Mouse (Mus musculus): ENCODE measurements around the gene Polr1a. TPM values are rescaled to one million over a fixed set of nuclear protein-coding genes. Genes with fewer than 3 reads are reported as not detected.
A peak's percentile ranks its signal among the peaks of the same experiment; 100 is the strongest.

Gene Polr1a
- 13.0 and 13.5 TPM in 2 replicates for polyA plus RNA-seq (2015; fragmentation: Nextera tagmentation; extraction: Ambion mirVana)

GRCm38 (mm10) chr6:71908481-71909381, at the start of gene Polr1a, which contains the start of gene Ptcd3:
Polr1a (plus strand) TSS chr6:71909053.
Ptcd3 (minus strand) TSS chr6:71908750.
- peak within 1 kb of the TSS; percentile 76 for H3K4me3 ChIP-seq (replicated peaks)
- peak within 1 kb of the TSS; percentile 66 for H3K27ac ChIP-seq (replicated peaks)
- H3K9me3 ChIP-seq (replicated peaks): no peaks in the 10 kb centered on the region
- H3K9ac ChIP-seq: peak within 1 kb of the TSS; percentile 64
- peaks cover 30% of the 10 kb centered on the region for H3K36me3 ChIP-seq (replicated peaks)
- under 1% methylated on average over 58 of the region's 58 CpGs for WGBS (ENCODE audit: insufficient replicate concordance)
- H3K4me1 ChIP-seq (replicated peaks): peaks cover 42% of the 10 kb centered on the region
- H3K4me2 ChIP-seq: peak within 1 kb of the TSS; percentile 77
- peak; percentile 73 for ATAC-seq (ENCODE audit: insufficient read depth)
- H3K27me3 ChIP-seq: no peaks in the 10 kb centered on the region

- Histone ChIP-seq H3K4me1 (replicated peaks) (no peaks in the 10 kb centered on the region), H3K9ac (no peak overlapping the region), H3K4me3 (replicated peaks) (no peak overlapping the region), H3K4me2 (no peak overlapping the region), H3K9me3 (replicated peaks) (no peaks in the 10 kb centered on the region), H3K27ac (replicated peaks) (no peak overlapping the region), H3K36me3 (replicated peaks) (peaks cover 86% of the 10 kb centered on the region), H3K27me3 (no peaks in the 10 kb centered on the region)
- WGBS (ENCODE audit: insufficient replicate concordance): 79% methylated on average over 2 of the region's 2 CpGs
- ATAC-seq (ENCODE audit: insufficient read depth): no peak
These were observed 41.1 kb upstream of the Polr1a start for GRCm38 (mm10) chr6:71867751-71868150.

GRCm38 (mm10) chr6:71868809-71869208, 40.0 kb upstream of the Polr1a start:
- Histone ChIP-seq H3K36me3 (replicated peaks) (peaks cover 85% of the 10 kb centered on the region), H3K9me3 (replicated peaks) (no peaks in the 10 kb centered on the region), H3K4me2 (no peak overlapping the region), H3K27ac (replicated peaks) (no peak overlapping the region), H3K27me3 (no peaks in the 10 kb centered on the region), H3K9ac (no peak overlapping the region), H3K4me3 (replicated peaks) (no peak overlapping the region), H3K4me1 (replicated peaks) (no peaks in the 10 kb centered on the region)
- 73% methylated on average over 1 of the region's 1 CpGs for WGBS (ENCODE audit: insufficient replicate concordance)
- no peak for ATAC-seq (ENCODE audit: insufficient read depth)

GRCm38 (mm10) chr6:71871396-71871795, 37.5 kb upstream of the Polr1a start:
- H3K36me3 ChIP-seq (replicated peaks): peaks cover 88% of the 10 kb centered on the region
- H3K27me3 ChIP-seq: no peaks in the 10 kb centered on the region
- no peak overlapping the region for H3K27ac ChIP-seq (replicated peaks)
- H3K4me2 ChIP-seq: no peak overlapping the region
- H3K9ac ChIP-seq: no peak overlapping the region
- no peak overlapping the region for H3K4me3 ChIP-seq (replicated peaks)
- 63% methylated on average over 9 of the region's 9 CpGs for WGBS (ENCODE audit: insufficient replicate concordance)
- no peaks in the 10 kb centered on the region for H3K9me3 ChIP-seq (replicated peaks)
- H3K4me1 ChIP-seq (replicated peaks): no peaks in the 10 kb centered on the region
- ATAC-seq (ENCODE audit: insufficient read depth): no peak

- H3K36me3 ChIP-seq (replicated peaks): peaks cover 81% of the 10 kb centered on the region
These were observed 30.7 kb upstream of the Polr1a start for GRCm38 (mm10) chr6:71877965-71878760.

GRCm38 (mm10) chr6:71893263-71893662, 15.6 kb upstream of the Polr1a start:
- H3K27me3 ChIP-seq: no peaks in the 10 kb centered on the region
- no peak overlapping the region for H3K9ac ChIP-seq
- ATAC-seq (ENCODE audit: insufficient read depth): no peak
- no peak overlapping the region for H3K27ac ChIP-seq (replicated peaks)
- 67% methylated on average over 4 of the region's 4 CpGs for WGBS (ENCODE audit: insufficient replicate concordance)
- no peaks in the 10 kb centered on the region for H3K4me1 ChIP-seq (replicated peaks)
- no peaks in the 10 kb centered on the region for H3K9me3 ChIP-seq (replicated peaks)
- peaks cover 93% of the 10 kb centered on the region for H3K36me3 ChIP-seq (replicated peaks)
- H3K4me2 ChIP-seq: no peak overlapping the region
- H3K4me3 ChIP-seq (replicated peaks): no peak overlapping the region

More at GRCm38 (mm10) chr6:71877965-71878760, 30.7 kb upstream of the Polr1a start:
- H3K27me3 ChIP-seq: no peaks in the 10 kb centered on the region
- no peaks in the 10 kb centered on the region for H3K9me3 ChIP-seq (replicated peaks)
- 76% methylated on average over 3 of the region's 3 CpGs for WGBS (ENCODE audit: insufficient replicate concordance)
- no peak overlapping the region for H3K4me3 ChIP-seq (replicated peaks)
- no peak overlapping the region for H3K27ac ChIP-seq (replicated peaks)
- H3K4me2 ChIP-seq: no peak overlapping the region
- H3K4me1 ChIP-seq (replicated peaks): no peaks in the 10 kb centered on the region
- no peak overlapping the region for H3K9ac ChIP-seq
- no peak for ATAC-seq (ENCODE audit: insufficient read depth)

- Histone ChIP-seq H3K27me3 (no peaks in the 10 kb centered on the region), H3K4me3 (replicated peaks) (peak overlapping the region; percentile 76), H3K27ac (replicated peaks) (no peak overlapping the region), H3K9ac (peak overlapping the region; percentile 64), H3K9me3 (replicated peaks) (no peaks in the 10 kb centered on the region), H3K4me1 (replicated peaks) (peaks cover 42% of the 10 kb centered on the region), H3K36me3 (replicated peaks) (peaks cover 32% of the 10 kb centered on the region), H3K4me2 (peak overlapping the region; percentile 77)
- 1% methylated on average over 4 of the region's 4 CpGs for WGBS (ENCODE audit: insufficient replicate concordance)
- no peak for ATAC-seq (ENCODE audit: insufficient read depth)
These were observed 1.1 kb upstream of the Polr1a start for GRCm38 (mm10) chr6:71907702-71908235.

GRCm38 (mm10) chr6:71909384-71909783, 531 bp downstream of the Polr1a start:
- Histone ChIP-seq H3K27ac (replicated peaks) (peak overlapping the region; percentile 66; the same call in 1 of the 2 replicates), H3K36me3 (replicated peaks) (peaks cover 30% of the 10 kb centered on the region), H3K9ac (peak overlapping the region; percentile 64), H3K4me2 (peak overlapping the region; percentile 77), H3K4me3 (replicated peaks) (peak overlapping the region; percentile 76), H3K4me1 (replicated peaks) (peaks cover 42% of the 10 kb centered on the region), H3K27me3 (no peaks in the 10 kb centered on the region), H3K9me3 (replicated peaks) (no peaks in the 10 kb centered on the region)
- WGBS (ENCODE audit: insufficient replicate concordance): 13% methylated on average over 10 of the region's 10 CpGs
- ATAC-seq (ENCODE audit: insufficient read depth): no peak

GRCm38 (mm10) chr6:71909840-71910239, 987 bp downstream of the Polr1a start:
- Histone ChIP-seq H3K4me1 (replicated peaks) (peaks cover 42% of the 10 kb centered on the region), H3K27ac (replicated peaks) (peak overlapping the region; percentile 66; the same call in 1 of the 2 replicates)

GRCm38 (mm10) chr6:71911686-71912450, 3.0 kb downstream of the Polr1a start:
- 46% methylated on average over 5 of the region's 5 CpGs for WGBS (ENCODE audit: insufficient replicate concordance)
- ATAC-seq (ENCODE audit: insufficient read depth): peak; percentile 60
- Histone ChIP-seq H3K27me3 (no peaks in the 10 kb centered on the region), H3K9me3 (replicated peaks) (no peaks in the 10 kb centered on the region), H3K4me3 (replicated peaks) (no peak overlapping the region), H3K36me3 (replicated peaks) (peaks cover 32% of the 10 kb centered on the region), H3K4me1 (replicated peaks) (peaks cover 40% of the 10 kb centered on the region), H3K4me2 (0 out of 2 replicates have a peak overlapping the region, but pooled peaks have one; percentile 4), H3K9ac (no peak overlapping the region), H3K27ac (replicated peaks) (peak overlapping the region; percentile 64)

More at GRCm38 (mm10) chr6:71909840-71910239, 987 bp downstream of the Polr1a start:
- ATAC-seq (ENCODE audit: insufficient read depth): no peak
- WGBS (ENCODE audit: insufficient replicate concordance): 41% methylated on average over 6 of the region's 6 CpGs
- peak overlapping the region; percentile 77 for H3K4me2 ChIP-seq
- peaks cover 28% of the 10 kb centered on the region for H3K36me3 ChIP-seq (replicated peaks)
- peak overlapping the region; percentile 76 for H3K4me3 ChIP-seq (replicated peaks)
- no peaks in the 10 kb centered on the region for H3K27me3 ChIP-seq
- peak overlapping the region; percentile 64; the same call in 1 of the 2 replicates for H3K9ac ChIP-seq
- H3K9me3 ChIP-seq (replicated peaks): no peaks in the 10 kb centered on the region

Data from liver, embryonic 15.5 days (tissue).